Mouse (Mus musculus) ES-E14 (cell line): Measurements from ENCODE around the gene Cited4. TPM values are rescaled to one million over a fixed set of nuclear protein-coding genes. Genes with fewer than 3 reads are reported as not detected.

ENCODE experiments used
- DNase-seq: peaks from one replicate; pipeline ENCODE4 v3.0.0-alpha.2; 2013; ENCODE audit warnings: low read depth, low spot score
- H3K27ac ChIP-seq: 2 replicates; pipeline ENCODE4 v1.5.1; 2012; ENCODE audit warnings: low read depth, mild to moderate bottlenecking, low read length, moderate library complexity, mixed read lengths; ENCODE audit not compliant: poor library complexity, insufficient read depth, severe bottlenecking
- H3K36me3 ChIP-seq: 2 replicates; pipeline ENCODE4 v1.6.1; 2012; ENCODE audit warnings: mild to moderate bottlenecking, low read length, moderate library complexity, mixed read lengths; ENCODE audit not compliant: control insufficient read depth, poor library complexity, insufficient read depth, severe bottlenecking
- H3K4me1 ChIP-seq, 2 experiments: fragments of 150-350 bp in 1 of 2; sonication (generic) in 1 of 2; 2 replicates each; pipeline ENCODE4 v1.6.1; 2012; ENCODE audit warnings: low read length in 2 of 2, mild to moderate bottlenecking in 1 of 2, mixed read lengths in 1 of 2; ENCODE audit not compliant: control insufficient read depth in 2 of 2, insufficient read depth in 2 of 2, poor library complexity in 1 of 2
- H3K4me3 ChIP-seq, 2 experiments: fragments of 150-350 bp in 1 of 2; sonication (generic) in 1 of 2; 2 replicates each; pipeline ENCODE4 v1.5.1; 2012; ENCODE audit warnings: low read length in 2 of 2, low read depth in 1 of 2, mild to moderate bottlenecking in 1 of 2, mixed read lengths in 1 of 2; ENCODE audit not compliant: insufficient read depth in 1 of 2, poor library complexity in 1 of 2, severe bottlenecking in 1 of 2
- H3K9ac ChIP-seq: 2 replicates; pipeline ENCODE4 v1.6.1; 2012; ENCODE audit warnings: low read depth, mild to moderate bottlenecking, low read length, mixed read lengths; ENCODE audit not compliant: poor library complexity, insufficient read depth, severe bottlenecking
- H3K9me3 ChIP-seq: fragments of 150-350 bp; sonication (generic); 2 replicates; pipeline ENCODE4 v1.6.1; 2012; ENCODE audit warnings: low read depth, mild to moderate bottlenecking, low read length; ENCODE audit not compliant: control insufficient read depth, insufficient read depth
- CHD2 ChIP-seq: IDR thresholded peaks from 2 replicates; pipeline ENCODE4 v1.6.1; 2014; ENCODE audit warnings: mild to moderate bottlenecking, low read depth, low read length, inconsistent platforms
- HCFC1 ChIP-seq: IDR thresholded peaks from 2 replicates; pipeline ENCODE4 v1.6.1; 2012; ENCODE audit warnings: low read length, inconsistent platforms, borderline replicate concordance; ENCODE audit not compliant: insufficient read depth
- MAFK ChIP-seq: IDR thresholded peaks from 2 replicates; pipeline ENCODE4 v1.6.1; 2014; ENCODE audit warnings: mild to moderate bottlenecking, low read depth, low read length, inconsistent platforms; ENCODE audit not compliant: insufficient read depth
- ZC3H11A ChIP-seq: IDR thresholded peaks from 2 replicates; pipeline ENCODE4 v1.6.1; 2012; ENCODE audit warnings: low read depth, mild to moderate bottlenecking, inconsistent platforms, low read length, borderline replicate concordance
- ZNF384 ChIP-seq: IDR thresholded peaks from 2 replicates; pipeline ENCODE4 v1.6.1; 2012; ENCODE audit warnings: low read depth, low read length, inconsistent platforms
- in situ Hi-C, 2 experiments: fragments of 600-800 bp; cut with MboI; formaldehyde crosslinking; loops; one replicate each; pipeline ENCODE4 v1.15.1; 2025; ENCODE audit warnings: low sequenced_read_pairs in 2 of 2, inconsistent platforms in 1 of 2; ENCODE audit not compliant: unreplicated experiment in 2 of 2
- total RNA-seq: library from RNA; depleted of rRNA; stranded (reverse); fragments of 300-350 nt; gene quantifications from 2 replicates; pipeline ENCODE4 v1.2.3, GENCODE M21; 2012

Cited4 gene
- total RNA-seq, 1 experiment, result 3.7 TPM

- no peak overlapping the region for H3K27ac ChIP-seq
- no peaks in the 10 kb centered on the region for H3K9me3 ChIP-seq
- no peak for DNase-seq
- H3K4me3 ChIP-seq, result no peak overlapping the region
- no peaks in the 10 kb centered on the region for H3K36me3 ChIP-seq
- H3K9ac ChIP-seq, result no peak overlapping the region
- TF ChIP-seq HCFC1 (no peak), ZNF384 (no peak), ZC3H11A (peak; percentile 61), CHD2 (no peak)
- in situ Hi-C loops, result no loop called here
- H3K4me1 ChIP-seq, result peaks cover 0 to 2% of the 10 kb centered on the region in 2 experiments; a peak in 2 of 4 replicates
Observed at GRCm38 (mm10) chr4:120680953-120681352, 14.6 kb downstream of the Cited4 start.

GRCm38 (mm10) chr4:120682168-120682567 lies 15.8 kb downstream of the Cited4 start:
- Histone ChIP-seq H3K27ac (no peak overlapping the region), H3K9me3 (no peaks in the 10 kb centered on the region), H3K4me3 (no peak overlapping the region), H3K36me3 (no peaks in the 10 kb centered on the region), H3K9ac (no peak overlapping the region), H3K4me1 (peaks cover 0 to 2% of the 10 kb centered on the region in 2 experiments; a peak in 2 of 4 replicates)
- TF ChIP-seq ZC3H11A, result peak; percentile 53; the same call in 1 of the 2 replicates
- no peak for TF ChIP-seq MAFK
- no peak for TF ChIP-seq ZNF384
- TF ChIP-seq HCFC1, result no peak
- TF ChIP-seq CHD2, result no peak
- in situ Hi-C loops, result no loop called here
- peak; percentile 62 for DNase-seq

DNA sequence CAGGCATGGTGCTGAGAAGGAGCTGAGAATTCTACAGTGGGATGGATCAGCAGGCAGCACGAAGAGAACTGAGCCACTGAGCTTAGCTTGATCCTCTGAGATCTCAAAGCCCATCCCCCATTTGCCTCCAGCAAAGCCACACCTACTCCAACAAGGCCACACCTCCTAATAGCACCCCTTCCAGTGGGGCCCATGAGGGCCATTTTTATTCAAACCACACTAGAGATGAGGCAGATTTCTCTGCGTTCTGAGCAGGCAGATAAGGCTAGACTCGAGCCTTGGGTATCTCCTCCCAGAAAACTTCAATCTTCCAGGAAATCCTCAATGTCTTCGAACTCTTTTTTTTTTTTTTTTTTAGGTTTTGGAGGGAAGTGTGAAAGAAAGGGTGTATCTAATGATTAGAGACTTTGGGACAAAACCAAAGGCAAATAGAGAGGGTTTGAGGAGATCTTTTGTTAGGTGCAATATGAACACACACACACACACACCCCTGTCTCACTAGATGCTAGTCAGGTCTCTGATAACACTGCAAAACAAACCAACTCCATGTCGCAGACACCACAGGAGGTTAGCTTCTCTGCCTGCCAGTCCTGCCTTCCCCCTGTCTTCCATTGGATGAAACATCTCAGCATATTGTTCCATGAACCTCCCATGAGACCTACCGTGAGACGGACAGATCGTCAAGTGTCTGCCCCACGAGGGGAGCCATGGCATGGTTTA lies 17.1 kb downstream of the Cited4 start:
- in situ Hi-C loops, result no loop called here
- no peak overlapping the region for H3K27ac ChIP-seq
- no peaks in the 10 kb centered on the region for H3K9me3 ChIP-seq
- no peak for TF ChIP-seq ZC3H11A
- no peak for TF ChIP-seq CHD2
- no peak for DNase-seq
- H3K4me3 ChIP-seq, result no peak overlapping the region
- H3K36me3 ChIP-seq, result no peaks in the 10 kb centered on the region
- H3K9ac ChIP-seq, result no peak overlapping the region
- peaks cover 0 to 2% of the 10 kb centered on the region in 2 experiments; a peak in 2 of 4 replicates for H3K4me1 ChIP-seq

GRCm38 (mm10) chr4:120687282-120687681 lies 20.9 kb downstream of the Cited4 start:
- H3K9me3 ChIP-seq, result no peaks in the 10 kb centered on the region
- H3K27ac ChIP-seq, result no peak overlapping the region
- no peak overlapping the region for H3K4me3 ChIP-seq
- in situ Hi-C loops, result no loop called here
- no peak for DNase-seq
- H3K36me3 ChIP-seq, result no peaks in the 10 kb centered on the region
- H3K9ac ChIP-seq, result no peak overlapping the region
- TF ChIP-seq ZC3H11A (no peak), HCFC1 (no peak), ZNF384 (no peak), CHD2 (no peak), MAFK (no peak)
- H3K4me1 ChIP-seq, result no peaks in the 10 kb centered on the region

- no peak overlapping the region for H3K27ac ChIP-seq
- DNase-seq, result no peak
- no peaks in the 10 kb centered on the region for H3K9me3 ChIP-seq
- H3K9ac ChIP-seq, result no peak overlapping the region
- in situ Hi-C loops, result no loop called here
- H3K4me3 ChIP-seq, result no peak overlapping the region
- TF ChIP-seq ZC3H11A (no peak), MAFK (no peak), ZNF384 (no peak), CHD2 (no peak), HCFC1 (no peak)
- no peaks in the 10 kb centered on the region for H3K4me1 ChIP-seq
- H3K36me3 ChIP-seq, result no peaks in the 10 kb centered on the region
Observed at GRCm38 (mm10) chr4:120689317-120689716, 22.9 kb downstream of the Cited4 start.
